Mouse (Mus musculus): ENCODE measurements around the gene Pianp.

Pianp gene

DNA sequence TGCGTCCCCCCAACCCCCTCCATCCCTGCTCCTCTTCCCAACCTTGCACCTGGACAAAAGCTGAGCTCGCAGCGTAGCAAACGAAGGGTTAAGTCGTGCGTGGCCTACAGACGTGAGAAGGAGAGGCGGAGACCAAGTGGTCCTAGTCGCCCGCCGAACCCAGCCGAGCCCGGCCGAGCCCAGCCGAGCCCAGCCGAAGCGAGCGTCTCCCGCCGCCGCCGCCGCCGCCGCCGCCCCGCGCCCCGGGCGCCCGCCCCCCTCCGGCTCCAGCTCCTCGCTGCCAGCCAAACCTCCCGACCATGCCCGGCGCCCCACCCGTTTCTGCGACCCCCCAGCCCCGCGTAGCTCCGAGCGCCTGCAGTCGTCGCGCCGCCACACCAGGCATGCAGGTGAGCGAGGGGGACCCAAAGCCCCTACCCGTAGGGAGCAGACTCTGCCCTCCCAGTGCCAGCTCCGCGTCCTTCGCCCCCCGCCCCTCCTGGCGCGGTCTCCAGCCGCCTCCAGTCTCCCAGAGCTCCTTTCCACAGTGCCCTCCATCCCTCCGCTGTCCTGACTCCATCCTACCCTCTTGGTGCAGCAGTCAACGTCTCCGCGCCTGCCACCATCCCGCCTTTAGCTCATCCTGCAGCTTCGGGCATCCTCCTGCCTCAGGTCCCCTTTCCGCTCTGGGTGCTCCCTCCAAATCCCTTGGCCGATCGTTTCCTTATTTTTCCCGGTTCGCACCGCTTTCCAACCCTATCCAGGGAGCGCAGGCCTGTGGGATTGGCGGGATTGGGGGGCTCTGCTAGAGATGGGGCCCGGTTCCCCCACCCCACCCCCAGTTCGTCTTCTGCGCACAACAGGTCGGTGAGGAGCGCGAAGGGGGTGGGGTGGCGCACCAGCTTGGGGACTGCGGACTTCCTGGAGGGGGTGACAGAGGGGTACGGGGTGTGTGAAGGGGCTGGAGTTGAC is at the start of gene Pianp:
Gene Pianp, plus strand, starts transcription at position 144 of the 951 bp plus-strand sequence.
- peak; percentile 83 for DNase-seq

DNA sequence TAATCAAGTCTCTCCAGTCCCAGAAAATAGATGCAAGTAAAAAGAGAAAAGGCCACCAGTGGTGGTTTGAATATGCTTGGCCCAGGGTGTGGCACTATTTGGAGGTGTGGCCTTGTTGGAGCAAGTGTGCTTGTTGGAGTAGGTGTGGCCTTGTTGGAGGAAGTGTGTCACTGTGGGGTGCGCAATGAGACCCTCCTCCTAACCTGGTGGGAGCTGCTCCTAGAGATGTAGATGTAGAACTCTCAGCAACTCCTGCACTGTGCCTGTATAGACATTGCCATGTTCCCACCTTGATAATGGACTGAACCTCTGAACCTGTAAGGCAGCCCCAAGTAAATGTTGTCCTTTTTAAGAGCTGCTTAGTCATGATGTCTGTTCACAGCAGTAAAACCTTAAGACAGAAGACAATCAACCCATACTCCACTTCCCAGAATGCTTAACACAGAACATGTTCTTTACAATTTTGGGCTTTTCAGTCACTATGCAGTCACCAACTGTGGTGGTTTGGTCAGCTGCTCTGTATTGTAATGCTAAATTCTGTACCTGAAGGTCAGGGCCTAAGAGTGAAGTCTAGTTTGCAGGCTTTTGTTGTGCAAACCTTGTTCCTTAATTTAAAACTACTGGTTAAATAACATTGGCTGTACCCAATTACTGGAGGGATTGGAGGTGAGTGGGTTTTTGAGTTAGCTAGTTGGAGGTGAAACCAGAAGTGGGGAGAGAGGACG is 42.3 kb upstream of the Pianp start:
- DNase-seq = no peak

DNA sequence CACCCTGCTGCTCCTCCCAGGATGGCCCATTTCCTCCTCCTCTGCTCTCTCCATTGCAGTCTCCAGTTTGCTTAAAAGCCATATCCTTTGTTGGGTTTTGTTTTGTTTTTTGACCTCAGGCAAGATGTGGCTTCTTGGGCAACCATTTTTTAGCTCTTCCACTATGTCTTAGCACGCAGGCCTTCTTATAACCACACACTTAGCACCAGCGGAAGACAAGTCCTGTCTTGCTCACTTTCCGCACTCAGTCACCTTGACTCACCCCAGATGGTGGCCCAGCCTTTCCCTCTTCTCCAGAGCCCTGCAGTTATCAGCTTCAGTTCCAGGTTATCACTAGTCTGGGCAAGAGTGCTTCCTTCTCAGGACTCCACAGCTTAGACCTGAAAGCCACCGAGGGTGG is 41.3 kb upstream of the Pianp start:
- no peak for DNase-seq

DNA sequence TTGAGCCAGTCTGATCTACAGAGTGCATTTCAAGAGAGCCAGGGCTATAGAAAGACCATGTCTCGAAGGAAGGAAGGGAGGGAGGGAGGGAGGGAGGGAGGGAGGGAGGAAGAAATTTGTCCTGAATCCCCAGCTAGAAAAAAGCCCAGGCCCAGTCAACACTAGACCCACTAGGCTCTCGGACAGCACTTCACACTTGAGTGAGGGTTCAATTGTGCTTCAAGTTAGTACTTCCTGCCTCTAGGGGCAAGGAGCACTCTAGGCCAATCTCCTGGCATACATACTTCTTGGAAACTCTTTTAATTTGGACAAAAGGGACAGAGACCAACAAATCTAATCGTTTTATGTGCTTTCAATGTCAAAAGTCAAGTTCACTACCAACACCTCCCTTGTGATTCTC is 38.4 kb upstream of the Pianp start:
- DNase-seq = no peak

DNA sequence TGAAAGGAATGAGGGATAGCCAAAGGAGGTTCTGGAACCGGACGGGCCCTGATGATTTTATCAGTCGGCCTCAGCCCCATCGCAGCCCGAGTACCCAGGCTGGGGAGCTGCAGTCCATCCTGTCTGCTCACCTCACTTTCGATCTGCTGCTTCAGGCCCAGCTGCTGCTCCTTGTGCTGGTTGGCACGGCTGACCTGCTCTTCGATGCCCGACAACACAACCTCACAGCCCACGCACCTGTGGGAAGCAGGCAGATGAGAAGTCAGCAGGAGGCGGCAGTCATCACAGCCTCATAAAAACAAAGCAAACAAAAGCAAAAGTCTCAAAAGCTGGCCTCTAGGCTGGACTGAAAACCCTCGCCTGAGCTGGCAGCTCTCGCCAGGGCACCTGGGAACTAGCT is 36.5 kb upstream of the Pianp start:
- DNase-seq = no peak

DNA sequence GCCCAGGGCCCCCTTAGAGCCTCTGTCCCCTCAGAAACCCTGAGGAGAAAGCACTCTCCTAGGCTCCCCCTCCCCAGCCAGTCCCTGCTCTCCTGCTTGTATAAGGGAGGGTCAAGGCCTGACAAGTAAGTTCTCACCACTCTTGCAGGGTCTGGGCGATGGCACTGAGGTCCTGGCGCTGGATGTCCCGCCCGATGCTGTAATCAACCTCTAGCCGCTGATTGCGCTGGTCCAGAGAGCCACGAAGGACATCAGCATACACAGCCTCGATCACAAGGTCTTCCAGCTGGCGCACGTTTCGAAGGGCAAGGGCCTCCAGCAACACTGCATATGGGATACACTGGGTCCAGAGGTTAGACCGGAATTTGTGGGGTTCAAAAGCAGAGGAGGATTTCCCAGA is 35.5 kb upstream of the Pianp start:
- DNase-seq = no peak

DNA sequence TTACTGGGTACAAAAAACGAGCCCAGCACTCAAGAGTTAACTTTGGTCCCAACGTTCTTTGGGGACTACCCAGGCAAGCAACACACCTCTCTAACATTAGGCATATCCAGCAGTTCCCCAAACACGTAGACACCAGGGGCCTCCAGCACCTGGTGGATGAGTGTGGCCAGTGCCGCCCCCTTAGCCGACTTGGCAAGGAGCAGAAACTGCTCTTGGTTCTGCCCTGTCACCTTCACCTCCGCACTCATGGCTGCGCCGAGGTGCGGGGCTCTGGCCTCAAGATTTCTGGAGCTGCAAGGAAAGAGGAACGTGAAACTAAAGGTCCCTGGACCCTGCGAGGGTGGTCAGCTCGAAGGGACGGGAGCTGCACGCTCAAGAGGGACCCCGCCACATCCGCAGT is 31.9 kb upstream of the Pianp start:
- DNase-seq = no peak

DNA sequence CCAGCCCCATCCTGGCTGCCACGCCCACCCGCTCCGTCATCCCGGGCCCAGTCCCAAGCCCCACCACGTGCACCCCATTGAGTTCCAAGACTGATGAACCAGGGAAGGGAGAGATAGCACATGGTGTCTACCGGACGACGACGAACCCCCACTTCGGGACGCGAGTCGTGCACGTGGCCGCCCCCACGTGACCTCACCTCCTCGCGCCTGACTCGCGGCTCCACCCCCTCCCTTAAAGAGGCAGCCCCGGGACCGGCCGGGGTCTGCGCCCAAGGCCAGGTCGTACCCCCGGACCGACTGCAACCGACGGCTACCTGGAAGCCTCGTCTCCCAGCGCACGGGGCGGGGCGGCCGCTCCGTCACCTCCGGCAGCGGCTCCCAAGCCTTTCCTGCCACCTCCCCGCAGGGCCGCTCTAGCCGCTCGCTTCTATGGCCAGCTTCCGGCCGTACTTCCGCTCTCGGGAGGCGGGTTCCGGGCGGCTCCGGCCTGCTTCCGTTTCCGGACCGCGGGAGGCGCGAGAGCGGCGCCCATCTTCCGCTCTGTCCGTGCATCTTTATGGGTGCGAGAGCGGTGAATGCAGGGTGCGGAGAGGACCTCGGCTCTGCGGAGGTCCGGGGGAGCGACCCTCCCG is 31.3 kb upstream of the Pianp start, which contains the start of gene Cops7a:
Gene Cops7a, minus strand, starts transcription at position 451 of the 632 bp plus-strand sequence.
- peak; percentile 94 for DNase-seq

DNA sequence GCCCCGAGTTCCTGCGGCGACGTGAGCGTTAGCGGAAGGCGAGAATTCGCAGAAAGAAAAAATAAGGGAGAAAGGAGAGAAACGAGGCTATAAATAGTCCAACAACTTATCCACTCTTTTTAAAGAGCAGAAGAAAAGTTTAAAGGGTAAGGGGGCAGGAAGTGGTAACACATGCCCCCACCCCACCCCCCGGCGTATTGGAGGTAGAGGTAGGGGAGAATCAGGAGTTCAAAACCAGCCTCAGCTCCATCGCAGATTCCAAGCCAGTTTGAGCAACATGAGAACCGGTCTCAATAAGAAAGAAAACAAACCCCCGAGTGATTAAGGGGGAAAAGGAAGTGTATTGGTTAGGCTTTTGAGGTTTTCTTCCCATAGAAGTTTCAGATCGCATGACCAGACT is 30.7 kb upstream of the Pianp start:
- DNase-seq = no peak

DNA sequence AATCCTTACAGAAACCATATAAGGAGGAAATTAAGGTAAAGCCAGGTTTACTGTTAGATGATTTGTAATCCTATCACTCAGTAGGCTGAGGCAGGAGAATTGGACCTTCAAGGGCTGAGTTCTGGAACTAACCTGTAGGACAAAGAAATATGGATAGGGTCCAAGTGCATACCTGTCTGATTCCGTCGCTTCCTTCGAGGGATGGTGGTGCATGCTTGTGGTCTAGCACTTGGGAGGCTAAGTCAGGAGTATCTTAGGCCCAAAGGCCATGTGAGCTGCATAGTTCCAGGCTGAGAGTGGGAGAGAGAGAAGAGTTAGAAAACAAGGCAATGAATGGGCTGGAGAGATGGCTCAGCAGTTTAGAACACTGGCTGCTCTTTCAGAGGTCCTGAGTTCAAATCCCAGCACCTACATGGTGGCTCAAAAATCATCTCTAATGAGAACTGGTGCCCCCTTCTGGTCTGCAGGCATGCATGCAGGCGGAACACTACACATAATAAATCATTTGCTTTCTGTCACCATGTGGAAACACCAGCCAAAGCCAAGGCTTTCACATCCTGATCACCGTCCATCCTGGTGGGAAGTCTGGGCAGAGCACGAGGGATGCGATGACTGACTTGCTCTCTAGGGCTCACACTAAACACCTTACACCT is 29.9 kb upstream of the Pianp start:
- no peak for DNase-seq

DNA sequence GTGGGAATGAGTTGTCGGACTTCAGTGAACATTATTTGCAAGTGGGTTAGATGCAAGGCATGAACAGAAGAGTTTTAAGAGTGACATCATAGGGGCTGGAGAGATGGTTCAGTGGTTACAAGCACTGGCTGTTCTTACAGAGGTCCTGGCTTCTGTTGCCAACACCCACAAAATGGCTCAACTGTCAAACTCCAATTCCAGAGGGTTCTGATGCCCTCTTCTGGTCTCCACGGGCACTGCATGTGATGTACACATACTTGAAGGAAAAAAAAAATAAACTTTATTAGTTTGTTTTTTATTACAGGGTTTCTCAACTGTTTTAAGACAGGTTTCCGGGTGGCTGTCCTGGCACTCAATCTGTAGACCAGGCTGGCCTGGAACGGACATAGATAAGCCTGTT is 28.7 kb upstream of the Pianp start:
- DNase-seq = peak; percentile 42

DNA sequence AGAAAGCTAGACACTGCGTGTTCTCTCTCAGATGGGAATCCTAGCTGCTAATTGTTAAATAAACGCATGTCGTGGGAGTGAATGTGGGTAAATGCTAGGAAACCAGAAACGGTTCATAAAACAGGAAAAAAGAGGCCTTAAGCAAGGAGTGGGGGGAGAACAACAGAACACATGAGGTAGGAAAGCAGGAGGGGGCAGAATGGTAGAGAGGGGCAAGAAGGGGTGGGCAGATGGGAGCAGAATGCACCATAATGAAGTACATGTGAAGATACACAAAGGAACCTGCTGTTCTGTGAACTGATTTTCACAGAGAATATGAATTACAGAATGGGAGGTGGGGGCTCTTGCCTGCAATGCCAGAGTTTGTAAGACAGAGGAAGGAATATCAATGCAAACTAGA is 4.3 kb upstream of the Pianp start:
- no peak for DNase-seq

DNA sequence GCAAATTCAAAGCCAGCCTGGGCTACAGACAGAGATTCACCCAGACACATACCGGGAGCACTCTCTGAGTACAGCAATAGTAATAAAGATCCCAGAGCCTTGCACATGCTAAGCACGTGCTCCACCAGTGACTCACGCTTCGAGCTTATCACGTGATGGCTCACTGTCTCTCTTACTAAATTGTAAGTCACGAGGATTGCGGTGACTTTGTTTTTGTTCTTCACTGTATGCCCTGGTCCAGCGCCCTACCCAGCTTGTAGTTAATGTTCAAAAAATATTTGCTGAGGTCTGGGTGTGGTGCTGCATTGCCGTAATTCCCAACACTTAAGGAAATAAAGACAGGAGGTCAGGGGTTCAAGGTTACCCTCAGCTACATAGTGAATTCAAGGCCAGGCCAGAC is 3.1 kb upstream of the Pianp start:
- DNase-seq = no peak

DNA sequence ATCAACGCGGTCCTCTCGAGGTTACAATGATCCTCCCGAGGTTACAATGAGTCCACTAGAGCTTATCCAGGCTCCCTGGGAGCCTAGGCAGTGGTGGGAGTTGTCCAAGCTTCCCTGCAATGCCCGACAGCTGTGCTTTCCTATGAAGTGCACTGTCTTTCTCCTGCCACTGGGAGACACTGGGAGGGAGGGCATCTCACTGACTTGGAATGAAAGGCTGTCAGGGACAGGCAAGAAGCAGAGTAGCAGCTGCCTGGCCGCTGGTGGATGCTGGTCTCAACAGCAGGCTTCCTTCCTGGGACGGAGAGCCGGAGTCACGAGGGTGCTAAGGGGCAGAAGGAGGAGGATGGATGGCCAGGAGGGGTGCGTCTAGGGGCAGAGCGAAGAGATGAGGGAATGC is 2.6 kb upstream of the Pianp start:
- no peak for DNase-seq

DNA sequence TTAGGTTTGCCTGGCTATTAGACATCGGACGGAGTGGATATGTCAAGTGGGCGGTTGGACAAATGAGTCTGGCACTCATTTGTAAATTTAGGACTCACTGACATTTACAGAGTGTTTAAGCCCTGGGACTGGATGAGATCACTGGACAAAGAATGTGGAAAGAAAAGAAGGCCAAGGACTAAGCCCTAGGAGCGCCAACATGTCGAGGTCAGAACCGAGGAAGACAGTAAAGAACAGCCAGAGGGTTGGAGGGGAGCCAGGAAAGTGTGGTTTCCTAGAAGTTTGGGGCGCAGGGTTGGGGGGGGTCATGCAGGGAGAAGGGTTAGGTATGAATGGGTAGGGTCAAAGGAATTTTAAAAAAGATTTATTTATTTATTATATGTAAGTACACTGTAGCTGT is 1.2 kb upstream of the Pianp start:
- DNase-seq = no peak

DNA sequence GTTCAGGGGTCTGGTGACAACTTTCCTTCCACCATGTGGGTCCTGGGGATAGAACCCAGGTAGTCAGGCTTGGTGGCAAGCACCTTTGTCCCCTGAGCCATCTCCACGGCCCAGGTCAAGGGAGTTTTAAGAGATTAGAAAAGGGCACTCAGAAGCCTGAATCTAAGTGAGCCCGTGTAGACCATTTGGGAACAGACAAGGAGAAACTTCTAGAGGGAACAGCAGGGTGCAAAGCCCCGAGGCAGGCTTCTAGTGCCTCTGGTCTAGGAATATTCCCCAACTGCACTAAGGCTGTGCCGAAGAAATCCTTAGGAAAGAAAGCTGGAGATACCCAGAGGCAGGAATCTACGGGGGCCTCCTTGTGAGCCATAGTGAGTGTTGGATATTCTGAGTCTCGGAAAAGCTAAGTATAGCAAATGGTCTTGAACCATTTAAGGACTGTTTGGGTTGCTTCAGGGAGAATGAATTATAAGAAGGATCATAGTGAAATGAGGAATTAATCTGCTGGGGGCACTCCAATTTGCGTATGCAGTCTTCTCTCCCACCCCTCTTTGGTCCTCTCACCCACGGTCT is 577 bp upstream of the Pianp start:
- DNase-seq = no peak

DNA sequence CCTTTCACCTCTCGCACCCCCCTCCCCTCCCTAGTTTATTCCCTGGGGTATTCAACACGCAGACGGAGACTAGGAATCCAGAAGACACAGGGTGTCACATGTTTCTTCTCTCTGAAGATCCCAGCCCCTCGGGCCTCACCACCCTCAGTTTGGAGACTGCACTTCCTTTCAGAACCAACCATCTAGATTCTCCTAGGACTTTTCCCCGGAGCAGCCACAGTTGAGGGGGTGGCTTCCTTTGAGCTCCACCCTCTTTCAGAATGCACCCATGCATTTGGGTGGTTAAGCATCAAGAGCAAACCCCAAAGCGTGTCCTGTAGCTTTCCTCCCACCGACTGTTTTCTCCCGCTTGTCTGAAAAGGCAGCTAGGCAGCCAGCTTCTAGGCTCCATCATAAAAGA is 1.6 kb downstream of the Pianp start:
- DNase-seq = no peak

DNA sequence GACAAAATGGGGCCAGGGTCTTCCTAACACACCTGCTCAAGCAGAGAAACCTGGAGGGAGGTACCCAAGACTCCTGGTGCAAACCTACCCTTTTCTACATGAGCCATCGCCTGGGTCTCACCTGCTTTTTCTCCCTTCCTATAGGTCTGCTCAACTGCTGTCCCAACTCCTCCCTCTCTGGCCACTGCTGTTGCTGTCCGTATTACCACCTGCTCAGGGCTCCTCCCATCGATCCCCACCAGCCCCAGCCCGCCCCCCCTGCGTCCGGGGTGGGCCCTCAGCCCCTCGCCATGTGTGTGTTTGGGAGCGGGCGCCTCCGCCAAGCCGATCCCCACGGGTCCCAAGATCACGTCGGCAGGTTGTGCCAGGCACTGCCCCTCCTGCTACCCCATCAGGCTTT is 2.6 kb downstream of the Pianp start:
- DNase-seq = no peak

DNA sequence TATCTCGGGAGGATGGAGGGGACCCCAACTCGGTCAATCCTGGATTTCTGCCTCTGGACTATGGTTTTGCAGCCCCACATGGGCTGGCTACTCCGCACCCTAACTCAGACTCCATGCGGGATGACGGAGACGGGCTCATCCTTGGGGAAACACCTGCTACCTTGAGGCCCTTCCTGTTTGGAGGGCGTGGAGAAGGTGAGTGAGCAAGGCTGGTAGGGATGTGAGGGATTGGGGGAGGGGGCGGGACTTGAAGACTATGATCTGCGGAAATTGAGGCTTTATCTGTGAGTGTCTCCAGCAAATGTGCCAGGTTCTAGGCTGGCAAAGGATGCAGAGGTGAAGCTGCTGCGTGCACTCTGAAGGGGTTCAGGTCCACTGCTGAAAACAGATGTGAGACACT is 3.1 kb downstream of the Pianp start:
- DNase-seq = no peak

DNA sequence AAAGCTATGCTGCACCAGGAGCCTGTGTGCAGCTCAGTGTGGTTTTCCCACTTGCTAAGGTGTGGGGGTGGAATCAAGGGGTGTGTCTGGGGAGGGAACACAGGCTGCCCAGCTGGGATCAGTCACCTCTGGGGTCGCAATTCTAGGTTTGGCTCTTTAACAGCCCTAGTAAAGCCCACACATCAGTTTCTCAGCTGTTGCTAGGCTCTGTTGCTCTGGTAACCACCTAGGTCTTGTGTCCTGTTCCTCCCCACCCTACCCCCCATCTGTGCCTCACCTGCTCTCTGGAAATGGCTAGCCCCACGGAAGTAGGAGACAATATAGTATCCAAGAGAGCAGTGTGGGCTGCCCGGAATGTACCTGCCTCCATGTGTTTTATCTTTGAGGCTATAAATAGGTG is 7.2 kb downstream of the Pianp start:
- DNase-seq = no peak

DNA sequence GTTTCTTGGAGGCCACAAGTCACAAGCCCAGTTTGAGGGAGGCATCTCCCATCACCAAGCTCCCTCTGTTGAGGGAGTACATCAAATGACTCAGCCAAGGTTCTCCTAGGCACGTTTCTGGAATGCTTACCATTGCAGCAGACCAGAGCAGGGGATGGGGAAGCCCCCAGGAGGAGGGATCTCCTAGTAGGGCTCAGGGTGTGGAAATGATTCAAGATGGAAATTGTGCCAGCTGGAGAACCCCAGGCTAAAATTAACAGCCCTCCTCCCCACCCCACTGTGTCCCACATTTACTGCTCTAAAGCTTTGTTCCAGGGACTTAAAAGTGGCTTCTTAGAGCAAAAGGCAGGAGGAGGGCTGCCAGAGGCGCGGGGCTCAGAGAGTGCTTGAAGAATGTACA is 8.6 kb downstream of the Pianp start:
- no peak for DNase-seq

DNA sequence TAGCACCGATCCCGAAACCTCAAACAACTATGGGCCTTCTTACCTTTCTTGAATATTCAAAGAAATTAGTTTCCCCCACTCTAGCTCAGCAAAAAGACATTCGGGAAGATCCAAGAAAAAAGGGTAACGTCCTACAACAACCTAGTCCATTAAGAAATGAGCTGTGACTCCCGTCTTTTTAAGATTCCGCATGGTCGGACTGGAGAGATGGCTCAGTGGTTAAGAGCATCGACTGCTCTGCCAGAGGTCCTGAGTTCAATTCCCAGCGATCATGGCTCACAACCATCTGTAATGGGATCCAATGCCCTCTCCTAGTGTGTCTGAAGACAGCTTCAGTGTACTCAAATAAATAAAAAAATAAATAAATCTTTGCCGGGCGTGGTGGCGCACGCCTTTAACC is 11.6 kb downstream of the Pianp start:
- no peak for DNase-seq

DNA sequence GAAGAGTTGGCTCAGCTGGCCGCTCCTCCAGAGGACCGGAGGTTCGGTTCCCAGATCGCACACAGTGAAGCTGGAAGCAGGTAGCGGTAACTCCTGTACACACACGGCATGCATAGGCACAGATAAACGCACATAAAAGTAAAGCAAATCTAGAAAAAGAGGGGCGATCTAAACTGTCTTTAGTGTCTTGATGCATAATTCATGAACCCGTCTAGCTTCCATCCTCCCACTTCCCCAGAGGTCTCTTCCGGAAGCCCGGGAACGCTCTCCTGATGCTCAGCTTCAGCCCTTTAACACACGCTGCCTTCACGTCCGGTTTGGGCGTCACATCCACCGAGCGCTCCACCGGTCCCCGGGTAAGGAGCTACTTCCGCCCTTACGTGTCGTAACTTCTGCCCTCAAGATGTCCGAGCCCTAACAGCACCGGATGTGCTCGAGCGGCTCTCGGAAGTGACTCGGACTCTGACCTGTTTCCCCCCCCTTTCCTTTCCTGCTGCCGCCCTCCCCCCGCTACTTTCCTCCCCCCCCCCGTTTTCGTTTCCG is 12.2 kb downstream of the Pianp start:
- DNase-seq = peak; percentile 96
